ENCODE assay signal across 8 mouse cellular contexts in genomic region chr7:90442070-90442469, GRCm38 (mm10). TPM values are rescaled to one million over a fixed set of nuclear protein-coding genes. Genes with fewer than 3 reads are reported as not detected.
DNase-seq lines count a peak whose midpoint lies in the region; ATAC-seq and TF ChIP-seq lines count a peak whose summit lies in the region.

No protein-coding gene starts in this region.

- H3K4me3 ChIP-seq in E14TG2a.4 (replicated peaks; ENCODE audit: low read length) = peak overlapping the region; percentile 95
- H3K4me3 ChIP-seq in forebrain, embryonic 16.5 days (replicated peaks; ENCODE audit: low read length) = peak overlapping the region; percentile 99
- H3K4me3 ChIP-seq in liver, embryonic 14.5 days (ENCODE audit: insufficient read depth in 1 of 2, low read depth in 2 of 2, low read length in 2 of 2) = peak overlapping the region; percentile 48 to 87

- peak overlapping the region; percentile 97 for H3K27ac ChIP-seq in forebrain, embryonic 16.5 days (ENCODE audit: low read length)
- peak overlapping the region; percentile 51 for H3K27ac ChIP-seq in liver, embryonic 14.5 days

- no peaks in the 10 kb centered on the region for H3K27me3 ChIP-seq in E14TG2a.4 (ENCODE audit: insufficient read depth, low read length)
- H3K27me3 ChIP-seq in forebrain, embryonic 16.5 days (replicated peaks; ENCODE audit: control insufficient read depth, insufficient read depth, low read length) = no peaks in the 10 kb centered on the region
- H3K27me3 ChIP-seq in liver, embryonic 14.5 days (ENCODE audit: control insufficient read depth, insufficient read depth, low read length) = no peaks in the 10 kb centered on the region

- 0% methylated on average over 4 of the region's 4 CpGs for WGBS in forebrain, embryonic 16.5 days
- WGBS in liver, embryonic 14.5 days (ENCODE audit: insufficient replicate concordance) = 12% methylated on average over 4 of the region's 4 CpGs

- H3K9ac ChIP-seq in forebrain, embryonic 16.5 days (replicated peaks; ENCODE audit: low read depth, low read length) = peak overlapping the region; percentile 65
- H3K9ac ChIP-seq in liver, embryonic 14.5 days (replicated peaks) = peak overlapping the region; percentile 83

- peaks cover 15% of the 10 kb centered on the region for H3K4me1 ChIP-seq in E14TG2a.4 (replicated peaks; ENCODE audit: low read depth, low read length)
- H3K4me1 ChIP-seq in forebrain, embryonic 16.5 days (replicated peaks; ENCODE audit: control insufficient read depth, insufficient read depth, low read length) = peaks cover 4% of the 10 kb centered on the region; the same call in 1 of the 2 replicates
- H3K4me1 ChIP-seq in liver, embryonic 14.5 days (replicated peaks; ENCODE audit: control insufficient read depth in 2 of 2, insufficient read depth in 2 of 2, low read length in 1 of 2) = peaks cover 0 to 3% of the 10 kb centered on the region in 2 experiments; a peak in 2 of 4 replicates

- peak overlapping the region; percentile 69 for H3K4me2 ChIP-seq in forebrain, embryonic 16.5 days (ENCODE audit: low read length)
- H3K4me2 ChIP-seq in liver, embryonic 14.5 days (ENCODE audit: low read depth) = peak overlapping the region; percentile 78

- H3K9me3 ChIP-seq in E14TG2a.4 (ENCODE audit: low read length) = no peaks in the 10 kb centered on the region
- H3K9me3 ChIP-seq in forebrain, embryonic 16.5 days (ENCODE audit: control insufficient read depth, low read length) = no peaks in the 10 kb centered on the region
- no peaks in the 10 kb centered on the region for H3K9me3 ChIP-seq in liver, embryonic 14.5 days (ENCODE audit: control insufficient read depth, low read length)

- 0 out of 2 replicates have a peak, but pooled peaks have one; percentile 1 for ATAC-seq in frontal cortex, adult (ENCODE audit: low TSS enrichment)
- ATAC-seq in forebrain, embryonic 16.5 days = peak; percentile 18
- ATAC-seq in liver, embryonic 14.5 days (ENCODE audit: insufficient read depth) = no peak

- peaks cover 21% of the 10 kb centered on the region for H3K36me3 ChIP-seq in E14TG2a.4 (ENCODE audit: insufficient read depth, low read length)
- peaks cover under 1% of the 10 kb centered on the region; the same call in 1 of the 2 replicates for H3K36me3 ChIP-seq in forebrain, embryonic 16.5 days (ENCODE audit: control insufficient read depth, insufficient read depth)
- H3K36me3 ChIP-seq in liver, embryonic 14.5 days (replicated peaks; ENCODE audit: control insufficient read depth, insufficient read depth, low read depth) = peaks cover 4% of the 10 kb centered on the region

- no peak for DNase-seq in frontal cortex, postnatal 10 days (ENCODE audit: low spot score in 2 of 2)
- no peak for DNase-seq in liver, embryonic 14.5 days (ENCODE audit: low read depth in 3 of 3, low spot score in 3 of 3)
- DNase-seq in right cerebral cortex, postnatal 10 days (ENCODE audit: low spot score in 2 of 2) = no peak
- no peak for DNase-seq in right cerebral cortex, adult 2 months (ENCODE audit: low spot score in 2 of 2)
- DNase-seq in urinary bladder, postnatal 4 days (ENCODE audit: low spot score in 2 of 2) = no peak

- no peak for TF ChIP-seq CTCF in E14TG2a.4 (conservative IDR thresholded peaks at IDR 0.05; ENCODE audit: low read length)
- no peak for TF ChIP-seq CTCF in liver, embryonic 14.5 days (IDR thresholded peaks at IDR 0.05; ENCODE audit: low read depth)

- TF ChIP-seq EP300 in liver, embryonic 14.5 days (IDR thresholded peaks at IDR 0.05; ENCODE audit: low read depth) = no peak

RNA-seq across cellular contexts. Expression of gene Crebzf, which starts 0.5 kb away (rescaled TPM):
- polyA plus RNA-seq in forebrain, embryonic 16.5 days (2015; fragmentation: Nextera tagmentation; extraction: Ambion mirVana) = 29.1 and 31.5 TPM in 2 replicates
- polyA plus RNA-seq in liver, embryonic 14.5 days (2012; rRNA removed) = 25.2 and 37.8 TPM in 2 replicates
- polyA plus RNA-seq in liver, embryonic 14.5 days (2014; fragmentation: Nextera tagmentation; extraction: Ambion mirVana) = 15.1 and 16.2 TPM in 2 replicates

RNA-seq across cellular contexts. Expression of gene Tmem126a, which starts 15.0 kb away (rescaled TPM):
- polyA plus RNA-seq in forebrain, embryonic 16.5 days (2015; fragmentation: Nextera tagmentation; extraction: Ambion mirVana) = 109 and 112 TPM in 2 replicates
- polyA plus RNA-seq in liver, embryonic 14.5 days (2012; rRNA removed) = 13.3 and 17.0 TPM in 2 replicates
- polyA plus RNA-seq in liver, embryonic 14.5 days (2014; fragmentation: Nextera tagmentation; extraction: Ambion mirVana) = 45.9 and 47.7 TPM in 2 replicates

RNA-seq across cellular contexts. Expression of gene Ccdc89, which starts 15.7 kb away (rescaled TPM):
- 1.3 and 1.5 TPM in 2 replicates for polyA plus RNA-seq in forebrain, embryonic 16.5 days (2015; fragmentation: Nextera tagmentation; extraction: Ambion mirVana)
- polyA plus RNA-seq in liver, embryonic 14.5 days (2012; rRNA removed) = 0.04 and 0.13 TPM in 2 replicates
- not detected in 2 replicates for polyA plus RNA-seq in liver, embryonic 14.5 days (2014; fragmentation: Nextera tagmentation; extraction: Ambion mirVana)

RNA-seq across cellular contexts. Expression of gene Tmem126b, which starts 33.7 kb away (rescaled TPM):
- polyA plus RNA-seq in forebrain, embryonic 16.5 days (2015; fragmentation: Nextera tagmentation; extraction: Ambion mirVana) = 32.0 and 36.2 TPM in 2 replicates
- 3.3 and 5.6 TPM in 2 replicates for polyA plus RNA-seq in liver, embryonic 14.5 days (2012; rRNA removed)
- polyA plus RNA-seq in liver, embryonic 14.5 days (2014; fragmentation: Nextera tagmentation; extraction: Ambion mirVana) = 11.2 and 11.8 TPM in 2 replicates

RNA-seq across cellular contexts. Expression of gene Dlg2, which starts 34.4 kb away (rescaled TPM):
- polyA plus RNA-seq in forebrain, embryonic 16.5 days (2015; fragmentation: Nextera tagmentation; extraction: Ambion mirVana) = 26.2 and 38.4 TPM in 2 replicates
- polyA plus RNA-seq in liver, embryonic 14.5 days (2012; rRNA removed) = 0.44 and 0.45 TPM in 2 replicates
- polyA plus RNA-seq in liver, embryonic 14.5 days (2014; fragmentation: Nextera tagmentation; extraction: Ambion mirVana) = 0.33 and 0.51 TPM in 2 replicates
